Mouse (Mus musculus): ENCODE measurements around the gene Serpinb6b.

Gene Serpinb6b

GRCm38 (mm10) chr13:32975710-32976109 lies 10.7 kb downstream of the Serpinb6b start:
- DNase-seq, result no peak

GRCm38 (mm10) chr13:32982556-32983042 lies 17.6 kb downstream of the Serpinb6b start:
- DNase-seq, result no peak

GRCm38 (mm10) chr13:32986256-32986655 lies 21.2 kb downstream of the Serpinb6b start:
- no peak for DNase-seq

GRCm38 (mm10) chr13:32993152-32993893 lies 28.3 kb downstream of the Serpinb6b start:
- no peak for DNase-seq

GRCm38 (mm10) chr13:32993894-32994242 lies 28.9 kb downstream of the Serpinb6b start:
- no peak for DNase-seq

GRCm38 (mm10) chr13:32995051-32995450 lies 30.0 kb downstream of the Serpinb6b start:
- DNase-seq, result no peak

- no peak for DNase-seq
Observed at GRCm38 (mm10) chr13:33001341-33001740, 36.3 kb downstream of the Serpinb6b start.

GRCm38 (mm10) chr13:33002950-33003349 lies 37.9 kb downstream of the Serpinb6b start, which contains the start of gene Serpinb9:
Gene Serpinb9, plus strand, starts transcription at chr13:33003250.
- DNase-seq, result no peak

- DNase-seq, result no peak
Observed at GRCm38 (mm10) chr13:33003523-33004413, 38.8 kb downstream of the Serpinb6b start.

GRCm38 (mm10) chr13:33004414-33005105 lies 39.6 kb downstream of the Serpinb6b start:
- DNase-seq, result peak; percentile 77

- DNase-seq, result peak; percentile 6
Observed at GRCm38 (mm10) chr13:33005501-33006075, 40.6 kb downstream of the Serpinb6b start.

GRCm38 (mm10) chr13:33006555-33006954 lies 41.5 kb downstream of the Serpinb6b start:
- DNase-seq, result no peak

- DNase-seq, result no peak
Observed at GRCm38 (mm10) chr13:33012395-33012794, 47.4 kb downstream of the Serpinb6b start.

- no peak for DNase-seq
Observed at GRCm38 (mm10) chr13:33013271-33013670, 48.3 kb downstream of the Serpinb6b start.

GRCm38 (mm10) chr13:33022371-33022770 lies 57.4 kb downstream of the Serpinb6b start:
- DNase-seq, result no peak

GRCm38 (mm10) chr13:33026427-33027057 lies 61.5 kb downstream of the Serpinb6b start:
- peak; percentile 10 for DNase-seq

- DNase-seq, result no peak
Observed at GRCm38 (mm10) chr13:33027244-33027643, 62.2 kb downstream of the Serpinb6b start, which contains the start of gene Serpinb9b. Gene Serpinb9b, plus strand, starts transcription at chr13:33027416.

GRCm38 (mm10) chr13:33028146-33028545 lies 63.1 kb downstream of the Serpinb6b start:
- no peak for DNase-seq

- no peak for DNase-seq
Observed at GRCm38 (mm10) chr13:33028550-33028949, 63.5 kb downstream of the Serpinb6b start.

All from cerebellum, adult 11-12 months (tissue).